Mouse (Mus musculus): ENCODE results near the gene Plppr3. TPM values are rescaled to one million over a fixed set of nuclear protein-coding genes. Genes with fewer than 3 reads are reported as not detected.

The Plppr3 gene
- polyA plus RNA-seq, 1 experiment from 2014 or later = 32.4 TPM

- H3K9me3 ChIP-seq (ENCODE audit: control insufficient read depth, low read length) = no peaks in the 10 kb centered on the region
- no peak overlapping the region for H3K4me3 ChIP-seq (ENCODE audit: low read depth, low read length)
- H3K4me2 ChIP-seq (ENCODE audit: low read depth, low read length) = no peak overlapping the region
- ATAC-seq (ENCODE audit: low read depth) = peak; percentile 10; the same call in 1 of the 2 replicates
- H3K27me3 ChIP-seq (replicated peaks; ENCODE audit: control insufficient read depth, insufficient read depth, low read length) = no peaks in the 10 kb centered on the region
- H3K36me3 ChIP-seq (ENCODE audit: control insufficient read depth, insufficient read depth, low read length) = peaks cover 75% of the 10 kb centered on the region
- H3K27ac ChIP-seq (replicated peaks; ENCODE audit: low read depth, low read length) = no peak overlapping the region
- H3K9ac ChIP-seq (ENCODE audit: low read depth, low read length) = no peak overlapping the region
- no peak for DNase-seq (ENCODE audit: low spot score)
- 66% methylated on average over 10 of the region's 12 CpGs for WGBS
- H3K4me1 ChIP-seq (ENCODE audit: control insufficient read depth, insufficient read depth, low read length) = no peaks in the 10 kb centered on the region
These were observed 9.2 kb downstream of the Plppr3 start for GRCm38 (mm10) chr10:79865189-79865601.

- no peaks in the 10 kb centered on the region for H3K9me3 ChIP-seq (ENCODE audit: control insufficient read depth, low read length)
- no peak overlapping the region for H3K9ac ChIP-seq (ENCODE audit: low read depth, low read length)
- DNase-seq (ENCODE audit: low spot score) (no peak), ATAC-seq (ENCODE audit: low read depth) (peak; percentile 10; the same call in 1 of the 2 replicates)
- no peaks in the 10 kb centered on the region for H3K4me1 ChIP-seq (ENCODE audit: control insufficient read depth, insufficient read depth, low read length)
- H3K27me3 ChIP-seq (replicated peaks; ENCODE audit: control insufficient read depth, insufficient read depth, low read length) = no peaks in the 10 kb centered on the region
- no peak overlapping the region for H3K4me2 ChIP-seq (ENCODE audit: low read depth, low read length)
- no peak overlapping the region; the same call in 1 of the 2 replicates for H3K27ac ChIP-seq (replicated peaks; ENCODE audit: low read depth, low read length)
- H3K36me3 ChIP-seq (ENCODE audit: control insufficient read depth, insufficient read depth, low read length) = peaks cover 78% of the 10 kb centered on the region
- WGBS = 41% methylated on average over 10 of the region's 10 CpGs
- no peak overlapping the region for H3K4me3 ChIP-seq (ENCODE audit: low read depth, low read length)
These were observed 9.9 kb downstream of the Plppr3 start for GRCm38 (mm10) chr10:79864351-79865188.

- H3K9me3 ChIP-seq (ENCODE audit: control insufficient read depth, low read length) = no peaks in the 10 kb centered on the region
- H3K4me1 ChIP-seq (ENCODE audit: control insufficient read depth, insufficient read depth, low read length) = peaks cover 9% of the 10 kb centered on the region
- DNase-seq (ENCODE audit: low spot score) (no peak), ATAC-seq (ENCODE audit: low read depth) (no peak)
- peaks cover 94% of the 10 kb centered on the region for H3K36me3 ChIP-seq (ENCODE audit: control insufficient read depth, insufficient read depth, low read length)
- H3K4me3 ChIP-seq (ENCODE audit: low read depth, low read length) = no peak overlapping the region
- no peak overlapping the region for H3K4me2 ChIP-seq (ENCODE audit: low read depth, low read length)
- no peak overlapping the region for H3K27ac ChIP-seq (replicated peaks; ENCODE audit: low read depth, low read length)
- H3K27me3 ChIP-seq (replicated peaks; ENCODE audit: control insufficient read depth, insufficient read depth, low read length) = no peaks in the 10 kb centered on the region
- no peak overlapping the region for H3K9ac ChIP-seq (ENCODE audit: low read depth, low read length)
- WGBS = 68% methylated on average over 10 of the region's 10 CpGs
These were observed 11.5 kb downstream of the Plppr3 start for GRCm38 (mm10) chr10:79862925-79863324.

DNA sequence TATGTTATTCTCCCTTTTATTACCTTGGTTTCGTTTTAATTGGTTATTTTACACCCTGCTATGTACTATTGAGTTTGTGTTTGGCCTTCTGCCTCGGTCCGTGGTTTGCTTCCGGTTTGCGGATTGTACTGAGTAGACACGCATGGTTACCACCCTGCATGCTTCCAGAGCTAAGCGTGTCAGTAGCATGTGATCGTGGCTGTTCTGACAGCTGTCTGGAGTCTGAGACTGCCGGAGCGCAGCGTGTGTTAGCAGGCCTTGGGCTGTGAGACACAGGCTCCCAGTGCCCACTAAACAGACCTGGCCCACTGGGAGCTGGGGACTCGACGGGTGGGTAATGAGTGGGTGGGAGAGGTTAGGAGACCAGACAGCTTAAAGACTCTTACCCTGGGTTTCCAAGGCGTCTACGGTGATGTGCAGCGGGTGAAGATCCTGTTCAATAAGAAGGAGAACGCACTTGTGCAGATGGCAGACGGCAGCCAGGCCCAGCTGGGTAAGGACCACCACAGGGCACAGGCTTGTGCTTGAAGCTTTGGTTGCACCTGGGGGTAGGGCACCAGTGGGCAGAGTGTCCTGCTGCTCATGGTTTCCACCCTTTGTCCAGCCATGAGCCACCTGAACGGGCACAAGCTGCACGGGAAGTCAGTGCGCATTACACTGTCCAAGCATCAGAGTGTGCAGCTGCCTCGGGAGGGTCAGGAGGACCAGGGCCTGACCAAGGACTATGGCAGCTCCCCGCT, 12.2 kb downstream of the Plppr3 start:
- Histone ChIP-seq H3K36me3 (ENCODE audit: control insufficient read depth, insufficient read depth, low read length) (peaks cover 98% of the 10 kb centered on the region), H3K4me2 (ENCODE audit: low read depth, low read length) (no peak overlapping the region), H3K9me3 (ENCODE audit: control insufficient read depth, low read length) (no peaks in the 10 kb centered on the region), H3K9ac (ENCODE audit: low read depth, low read length) (no peak overlapping the region), H3K4me1 (ENCODE audit: control insufficient read depth, insufficient read depth, low read length) (peaks cover 16% of the 10 kb centered on the region), H3K4me3 (ENCODE audit: low read depth, low read length) (no peak overlapping the region), H3K27me3 (replicated peaks; ENCODE audit: control insufficient read depth, insufficient read depth, low read length) (no peaks in the 10 kb centered on the region), H3K27ac (replicated peaks; ENCODE audit: low read depth, low read length) (no peak overlapping the region)
- DNase-seq (ENCODE audit: low spot score) (no peak), ATAC-seq (ENCODE audit: low read depth) (no peak)
- 81% methylated on average over 23 of the region's 23 CpGs for WGBS

- Histone ChIP-seq H3K4me3 (ENCODE audit: low read depth, low read length) (no peak overlapping the region), H3K9me3 (ENCODE audit: control insufficient read depth, low read length) (no peaks in the 10 kb centered on the region), H3K27me3 (replicated peaks; ENCODE audit: control insufficient read depth, insufficient read depth, low read length) (no peaks in the 10 kb centered on the region), H3K4me2 (ENCODE audit: low read depth, low read length) (no peak overlapping the region), H3K4me1 (ENCODE audit: control insufficient read depth, insufficient read depth, low read length) (peaks cover 24% of the 10 kb centered on the region), H3K27ac (replicated peaks; ENCODE audit: low read depth, low read length) (no peak overlapping the region), H3K9ac (ENCODE audit: low read depth, low read length) (no peak overlapping the region), H3K36me3 (ENCODE audit: control insufficient read depth, insufficient read depth, low read length) (peaks cover 98% of the 10 kb centered on the region)
- 72% methylated on average over 25 of the region's 25 CpGs for WGBS
- ATAC-seq (ENCODE audit: low read depth) (no peak), DNase-seq (ENCODE audit: low spot score) (no peak)
These were observed 13.0 kb downstream of the Plppr3 start for GRCm38 (mm10) chr10:79861230-79862048.

DNA sequence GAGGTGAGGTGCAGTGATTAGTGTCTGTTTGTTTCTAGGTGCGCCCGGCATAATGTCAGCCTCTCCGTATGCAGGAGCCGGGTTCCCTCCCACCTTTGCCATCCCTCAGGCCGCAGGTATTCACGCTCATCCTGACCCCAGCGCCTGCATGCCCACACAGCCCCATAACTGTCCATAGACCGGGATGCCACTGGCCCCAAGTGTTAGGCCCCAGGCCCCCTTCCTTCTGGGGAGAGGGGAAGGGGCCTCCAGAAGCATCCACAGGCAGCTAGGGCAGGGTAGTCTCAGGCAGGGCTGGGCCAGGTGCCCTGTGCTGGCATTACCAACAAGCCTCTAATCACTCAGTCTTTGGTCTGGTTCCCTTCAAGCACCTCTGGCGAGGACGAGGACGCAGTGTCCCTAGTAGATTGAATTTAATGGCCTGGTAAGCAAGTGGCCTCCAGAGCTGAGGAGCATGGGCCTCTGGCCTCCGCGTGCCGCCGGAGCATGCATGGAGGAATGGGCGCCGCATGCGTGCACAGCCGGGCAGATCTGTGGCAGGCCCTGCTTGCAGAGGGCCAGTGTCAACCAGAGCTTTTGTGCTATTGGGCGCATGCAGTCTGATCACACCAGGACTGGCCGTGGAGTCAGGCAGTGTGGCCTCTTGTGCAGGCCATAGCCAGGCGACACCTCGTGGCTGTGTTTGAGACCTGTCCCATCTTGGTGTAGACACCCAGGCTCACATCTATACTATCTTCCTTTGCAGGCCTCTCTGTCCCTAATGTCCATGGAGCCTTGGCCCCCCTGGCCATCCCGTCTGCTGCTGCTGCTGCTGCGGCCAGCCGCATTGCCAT, 14.1 kb downstream of the Plppr3 start:
- no peak overlapping the region for H3K4me2 ChIP-seq (ENCODE audit: low read depth, low read length)
- H3K9ac ChIP-seq (ENCODE audit: low read depth, low read length) = peak overlapping the region; percentile 26; the same call in 1 of the 2 replicates
- ATAC-seq (ENCODE audit: low read depth) = no peak
- peaks cover 27% of the 10 kb centered on the region for H3K4me1 ChIP-seq (ENCODE audit: control insufficient read depth, insufficient read depth, low read length)
- no peaks in the 10 kb centered on the region for H3K9me3 ChIP-seq (ENCODE audit: control insufficient read depth, low read length)
- no peak overlapping the region for H3K4me3 ChIP-seq (ENCODE audit: low read depth, low read length)
- DNase-seq (ENCODE audit: low spot score) = no peak
- no peak overlapping the region for H3K27ac ChIP-seq (replicated peaks; ENCODE audit: low read depth, low read length)
- WGBS = 91% methylated on average over 26 of the region's 26 CpGs
- peaks cover 92% of the 10 kb centered on the region for H3K36me3 ChIP-seq (ENCODE audit: control insufficient read depth, insufficient read depth, low read length)
- H3K27me3 ChIP-seq (replicated peaks; ENCODE audit: control insufficient read depth, insufficient read depth, low read length) = no peaks in the 10 kb centered on the region

DNA sequence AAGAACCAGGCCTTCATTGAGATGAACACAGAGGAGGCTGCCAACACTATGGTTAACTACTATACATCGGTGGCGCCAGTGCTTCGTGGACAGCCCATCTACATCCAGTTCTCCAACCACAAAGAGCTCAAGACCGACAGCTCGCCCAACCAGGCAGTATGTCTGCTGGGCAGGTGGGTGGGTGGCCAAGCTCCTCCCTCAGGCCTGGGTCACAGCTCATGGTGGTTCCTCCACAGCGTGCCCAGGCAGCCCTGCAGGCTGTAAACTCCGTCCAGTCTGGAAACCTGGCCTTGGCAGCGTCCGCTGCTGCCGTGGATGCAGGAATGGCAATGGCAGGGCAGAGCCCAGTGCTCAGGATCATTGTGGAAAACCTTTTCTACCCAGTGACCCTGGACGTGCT, 15.3 kb downstream of the Plppr3 start:
- Histone ChIP-seq H3K4me3 (ENCODE audit: low read depth, low read length) (no peak overlapping the region), H3K4me2 (ENCODE audit: low read depth, low read length) (peak overlapping the region; percentile 99; the same call in 1 of the 2 replicates), H3K9me3 (ENCODE audit: control insufficient read depth, low read length) (no peaks in the 10 kb centered on the region), H3K27ac (replicated peaks; ENCODE audit: low read depth, low read length) (no peak overlapping the region), H3K9ac (ENCODE audit: low read depth, low read length) (0 out of 2 replicates have a peak overlapping the region, but pooled peaks have one; percentile 9), H3K27me3 (replicated peaks; ENCODE audit: control insufficient read depth, insufficient read depth, low read length) (no peaks in the 10 kb centered on the region), H3K4me1 (ENCODE audit: control insufficient read depth, insufficient read depth, low read length) (peaks cover 27% of the 10 kb centered on the region), H3K36me3 (ENCODE audit: control insufficient read depth, insufficient read depth, low read length) (peaks cover 80% of the 10 kb centered on the region)
- WGBS = 75% methylated on average over 11 of the region's 11 CpGs
- ATAC-seq (ENCODE audit: low read depth) = no peak
- DNase-seq (ENCODE audit: low spot score) = no peak
